Mouse (Mus musculus): ENCODE measurements around the gene Smcr8.

- TF ChIP-seq CTCF (IDR thresholded peaks at IDR 0.05; ENCODE audit: low read depth) (no peak), EP300 (IDR thresholded peaks at IDR 0.05; ENCODE audit: low read depth) (no peak)
Measured at GRCm38 (mm10) chr11:60787595-60787994, 10.3 kb downstream of the Smcr8 start.
